Mouse (Mus musculus) embryonic fibroblast, embryonic 13.5 days (primary cell): ENCODE measurements around the gene Agfg2.

Source experiments
- CTCF ChIP-seq: IDR thresholded peaks from 2 replicates; pipeline ENCODE4 v1.5.1; 2011; ENCODE audit warnings: mild to moderate bottlenecking, control low read depth, low read length, moderate library complexity, borderline replicate concordance; ENCODE audit not compliant: insufficient read depth
- POLR2A ChIP-seq: IDR thresholded peaks from 2 replicates; pipeline ENCODE4 v1.6.1; 2011; ENCODE audit warnings: low read depth, mild to moderate bottlenecking, control low read depth, low read length, moderate library complexity

DNA sequence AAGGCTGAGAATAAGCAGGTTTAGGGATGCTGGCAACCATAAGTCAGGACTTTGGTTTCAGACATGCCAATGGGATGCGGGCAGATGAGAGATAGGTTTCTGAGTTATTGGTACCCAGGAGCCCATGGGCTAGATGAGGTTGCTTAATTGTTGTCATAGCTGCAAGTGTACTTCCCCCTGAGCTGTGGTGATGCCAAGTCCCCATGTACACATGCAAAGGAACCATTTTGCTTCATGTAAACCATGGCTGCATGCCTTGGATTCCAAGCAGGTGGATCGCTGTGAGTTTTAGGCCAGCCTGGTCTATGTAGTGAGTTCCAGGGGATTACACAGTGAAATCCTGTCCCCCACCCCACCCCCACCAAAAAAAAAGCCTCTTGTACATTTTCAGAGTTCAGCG, 1.1 kb upstream of the Agfg2 start:
- TF ChIP-seq POLR2A (no peak), CTCF (no peak)
